Mouse (Mus musculus) CD8-positive naive resting alpha-beta T cell, adult 2 months (primary cell): ENCODE results near the gene Gm47985.

Experiments used
- DNase-seq, 2 experiments: peaks; one replicate each; pipeline ENCODE4 v3.0.0; 2022; ENCODE audit warnings: low read depth in 2 of 2, low spot score in 2 of 2

Gm47985 gene

DNA sequence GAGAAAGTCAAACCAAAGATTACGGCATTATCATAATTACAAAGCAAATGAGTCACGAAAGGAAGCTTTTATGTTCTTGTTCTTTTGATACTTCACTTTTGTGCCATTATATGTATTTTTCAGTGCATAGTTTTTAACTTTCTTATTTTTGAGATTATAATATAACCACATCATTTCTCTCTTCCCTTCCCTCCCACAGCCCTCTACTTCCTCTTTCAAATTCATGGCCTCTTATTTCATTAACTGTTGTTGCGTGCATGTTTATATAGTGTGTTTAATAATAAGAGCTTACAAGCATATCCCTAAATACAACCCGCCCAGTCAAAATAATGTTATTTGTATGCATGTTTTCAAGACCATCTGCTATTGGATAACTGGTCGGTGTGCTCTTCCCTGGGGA is 36.7 kb downstream of the Gm47985 start:
- no peak for DNase-seq

DNA sequence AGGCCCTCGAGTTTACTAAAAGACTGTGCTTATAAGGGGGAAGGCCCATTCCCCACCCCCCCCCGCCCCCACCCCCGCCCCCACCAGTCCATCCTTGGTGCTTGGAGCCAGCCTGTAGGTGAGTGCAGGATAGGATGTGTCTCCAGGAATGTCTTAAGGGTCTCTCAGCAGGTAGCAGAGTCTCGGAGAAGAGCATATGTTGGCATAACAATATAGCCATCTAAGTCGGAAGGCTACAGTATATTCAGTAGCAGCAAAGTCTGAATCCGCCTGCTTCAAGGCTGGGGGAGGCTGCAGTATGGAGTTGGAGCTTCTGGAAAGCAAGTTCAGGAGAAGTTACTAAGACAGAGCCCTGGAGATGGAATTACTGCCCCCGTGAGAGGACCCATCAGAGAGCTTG is 37.8 kb downstream of the Gm47985 start:
- no peak for DNase-seq

DNA sequence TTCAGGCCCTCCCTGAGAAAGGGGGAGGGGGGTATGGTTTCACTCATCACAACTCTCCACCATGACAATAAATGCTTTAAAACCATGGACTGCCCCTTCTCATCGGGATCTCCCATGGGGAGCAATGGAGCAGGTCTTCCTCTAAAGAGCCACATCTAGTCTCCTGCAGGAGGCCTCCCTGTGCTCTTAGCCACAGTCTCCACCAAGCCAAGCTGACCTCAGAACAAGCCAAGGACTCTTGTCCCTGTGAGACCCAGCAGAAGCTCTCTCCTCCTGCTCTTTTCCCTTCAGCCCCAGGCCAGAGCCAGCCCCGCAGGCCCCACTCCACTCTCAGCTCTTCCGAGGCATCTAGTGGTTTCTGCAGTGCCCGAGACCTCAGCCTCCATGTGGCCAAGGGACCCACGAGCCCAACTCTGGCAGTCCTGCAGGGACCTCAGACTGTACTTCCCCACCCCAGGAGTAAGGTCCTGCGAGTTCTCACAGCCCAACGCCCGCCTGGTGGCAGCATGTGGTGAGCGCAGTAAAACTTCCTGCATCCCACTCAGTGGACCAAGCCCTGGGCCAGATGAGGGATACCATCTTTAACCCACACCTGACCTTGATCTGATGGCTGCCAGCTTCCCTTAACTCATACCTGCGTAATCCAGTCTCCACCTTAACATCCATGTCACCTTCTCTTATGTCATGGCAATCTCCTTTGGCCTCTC is 40.4 kb downstream of the Gm47985 start:
- DNase-seq: no peak

DNA sequence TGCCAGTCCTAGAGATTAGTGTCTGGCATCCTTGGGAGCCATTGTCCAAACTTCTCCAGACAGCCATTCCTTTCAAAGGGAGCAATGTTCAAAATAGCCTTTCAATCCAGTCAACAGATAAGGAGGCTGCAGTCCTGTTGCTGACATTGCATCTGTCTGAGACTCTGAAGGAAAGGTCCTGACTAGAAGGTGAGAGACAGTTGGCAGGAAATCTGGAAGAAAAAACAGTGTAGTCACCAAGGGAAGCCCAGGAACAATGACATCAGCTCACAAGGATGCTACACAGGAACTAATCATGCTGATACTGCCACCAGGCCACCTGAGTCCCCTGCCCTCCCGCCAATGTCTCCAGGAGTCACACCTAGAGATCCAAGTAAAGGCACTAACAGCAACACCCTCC is 41.0 kb downstream of the Gm47985 start:
- DNase-seq: no peak

DNA sequence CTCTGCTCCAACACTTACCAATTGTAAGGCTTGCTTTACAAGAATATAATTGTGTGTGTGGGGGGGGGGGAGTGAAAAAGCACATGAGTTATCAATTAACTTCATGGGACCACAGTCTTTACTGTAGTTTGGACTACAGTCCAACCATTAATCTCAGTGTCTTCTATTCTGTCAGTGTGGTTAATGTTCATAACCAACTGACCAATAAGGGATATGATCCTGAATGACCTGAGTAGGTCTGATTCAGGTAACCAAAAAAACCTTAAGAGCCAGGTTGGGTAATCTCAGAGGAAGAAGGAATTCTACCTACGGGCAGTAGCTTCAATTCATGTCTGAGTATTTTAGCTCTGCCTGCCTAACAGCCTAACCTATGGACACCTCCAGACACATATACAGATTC is 42.2 kb downstream of the Gm47985 start:
- DNase-seq: no peak

DNA sequence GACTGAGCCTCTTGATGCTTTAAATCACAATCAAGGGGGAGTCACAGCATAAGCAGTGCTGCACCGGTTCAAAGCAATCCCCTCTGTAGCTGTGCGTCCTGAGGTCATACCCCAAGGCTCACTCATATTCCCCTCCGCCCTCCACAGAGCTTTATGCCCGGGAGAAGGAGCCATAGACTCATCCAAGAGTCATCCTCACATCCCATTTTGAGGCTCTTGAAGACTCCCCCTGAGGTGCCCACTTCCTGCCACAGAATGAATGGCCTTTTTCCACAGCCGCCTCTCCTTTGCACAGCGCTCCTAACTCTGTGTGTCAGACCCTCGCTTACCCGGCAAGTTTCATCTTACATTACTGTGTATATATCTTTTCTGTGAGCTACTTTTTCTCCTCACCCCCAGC is 45.2 kb downstream of the Gm47985 start:
- no peak for DNase-seq

DNA sequence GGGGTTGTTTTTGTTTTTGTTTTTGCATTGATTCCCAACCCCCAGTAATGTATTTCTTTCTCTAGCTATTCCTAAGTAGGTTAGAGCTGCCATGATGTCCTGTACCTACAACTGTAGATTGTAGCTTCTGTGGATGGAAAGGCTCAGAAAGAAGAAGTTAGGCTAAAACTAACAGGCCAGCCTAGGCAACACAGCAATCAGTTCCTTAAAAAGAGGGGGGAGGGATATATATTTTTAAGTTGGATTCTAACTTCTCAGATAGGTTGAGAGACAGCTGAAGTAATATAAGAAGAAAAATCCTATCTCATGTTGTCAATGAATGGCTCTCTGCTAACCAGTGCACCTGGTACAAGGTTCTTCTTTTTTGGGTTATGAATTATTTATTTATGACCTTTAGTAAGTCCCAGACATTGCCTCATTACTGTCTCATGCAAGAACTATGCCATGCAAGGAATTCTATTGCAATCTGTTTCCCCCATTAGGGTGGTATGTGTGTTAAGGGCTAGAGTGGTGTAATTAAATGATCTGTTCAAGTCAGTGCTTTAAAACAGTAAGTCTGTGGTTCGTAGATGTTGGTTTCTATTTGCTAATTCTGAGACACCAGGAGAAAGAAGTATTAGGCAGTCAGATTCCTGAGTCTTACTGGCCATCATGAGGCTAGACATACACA is 46.1 kb downstream of the Gm47985 start:
- no peak for DNase-seq

DNA sequence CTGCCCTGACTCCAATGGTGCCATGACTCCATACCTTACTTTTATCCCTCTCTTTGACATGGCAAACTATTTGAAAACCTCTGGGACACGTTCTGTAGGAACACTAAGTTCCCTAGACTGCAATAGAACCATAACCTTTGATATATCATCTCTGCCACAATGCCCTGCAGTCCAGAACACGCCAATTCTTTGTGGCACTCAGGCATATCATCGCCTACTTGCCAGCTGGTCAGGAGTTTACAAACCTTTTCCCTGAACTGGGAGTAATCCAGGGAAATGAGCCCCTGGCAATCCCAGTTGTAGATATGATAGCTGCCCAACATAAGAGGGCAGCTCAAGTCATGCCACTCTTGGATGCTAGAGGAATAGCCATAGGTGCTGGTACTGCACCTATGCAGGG is 50.0 kb downstream of the Gm47985 start:
- DNase-seq: no peak

DNA sequence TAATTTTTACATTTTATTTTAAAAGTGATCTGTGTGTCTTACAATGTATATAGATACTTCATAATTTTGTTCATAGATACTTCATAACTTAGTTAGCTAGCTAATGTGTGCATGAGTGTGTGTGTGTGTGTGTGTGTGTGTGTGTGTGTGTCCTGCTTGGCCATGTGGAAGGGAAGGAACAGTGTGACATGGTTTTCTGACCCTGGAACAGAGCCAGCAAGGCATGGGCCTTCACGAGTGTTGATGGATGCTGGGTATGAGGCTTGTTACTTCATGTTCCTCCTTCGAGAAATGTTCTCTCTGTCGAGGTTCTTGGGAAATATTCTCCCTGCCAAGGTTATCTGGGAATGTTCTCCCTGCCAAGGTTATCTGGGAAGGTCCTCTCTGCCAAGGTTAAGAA is 51.4 kb downstream of the Gm47985 start:
- no peak for DNase-seq
